Mouse (Mus musculus): ENCODE data around the gene Carmil1.
"Not testable (repeated sequence)": the region's sequence is repeated elsewhere in the genome, so short reads cannot be mapped to it uniquely, and the experiment has no call there.

Gene Carmil1

GRCm38 (mm10) chr13:24104611-24105339 lies 175.8 kb downstream of the Carmil1 start:
- DNase-seq (ENCODE audit: low read depth in 1 of 2, low spot score in 2 of 2) = not testable (repeated sequence)

DNA sequence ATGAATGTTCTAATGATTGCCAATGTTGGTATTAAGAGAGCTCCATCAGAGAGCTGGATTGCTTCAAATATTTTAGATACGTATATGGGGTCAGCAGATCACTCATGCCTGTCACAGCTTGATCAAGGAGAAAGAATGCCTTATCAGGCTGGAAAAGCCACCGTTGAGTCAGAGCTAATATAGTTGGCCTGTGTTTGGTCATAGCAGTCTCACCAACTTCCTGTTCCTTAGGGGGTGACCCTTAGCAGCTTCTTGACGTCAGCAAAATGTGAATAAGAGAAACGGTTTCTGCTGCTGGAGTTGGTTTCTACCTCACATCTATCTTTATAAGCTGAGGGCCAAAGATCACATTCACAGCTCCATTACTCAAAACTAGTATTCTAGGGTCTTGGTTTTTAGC lies 176.6 kb downstream of the Carmil1 start:
- peak in 1 of 2 experiments; percentile 9 for DNase-seq (ENCODE audit: low read depth in 1 of 2, low spot score in 2 of 2)

DNA sequence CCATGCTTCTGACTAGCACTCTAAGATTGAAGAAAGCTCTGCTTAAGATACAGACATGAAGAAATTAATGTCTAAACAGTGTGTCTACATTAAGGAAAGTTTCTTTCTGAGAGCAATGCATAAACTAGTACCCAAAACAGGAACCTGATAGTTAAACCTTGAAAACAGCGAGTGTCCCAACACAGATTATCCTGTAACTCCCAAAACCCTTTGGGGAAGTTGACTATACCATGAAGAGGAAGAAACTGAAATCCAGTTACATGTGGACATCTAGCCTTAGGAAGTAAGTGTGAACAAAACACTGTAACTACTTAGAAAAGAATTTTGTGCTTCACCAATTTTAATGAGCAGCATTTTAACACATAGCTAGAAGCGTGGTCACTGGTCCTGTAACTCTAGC lies 177.4 kb downstream of the Carmil1 start:
- no peak for DNase-seq (ENCODE audit: low read depth in 1 of 2, low spot score in 2 of 2)

GRCm38 (mm10) chr13:24102256-24102655 lies 178.3 kb downstream of the Carmil1 start:
- no peak for DNase-seq (ENCODE audit: low read depth in 1 of 2, low spot score in 2 of 2)

GRCm38 (mm10) chr13:24101157-24102130 lies 179.2 kb downstream of the Carmil1 start:
- DNase-seq (ENCODE audit: low read depth in 1 of 2, low spot score in 2 of 2) = no peak

- DNase-seq (ENCODE audit: low read depth in 1 of 2, low spot score in 2 of 2) = no peak
These were observed 180.0 kb downstream of the Carmil1 start for GRCm38 (mm10) chr13:24100516-24101094.

DNA sequence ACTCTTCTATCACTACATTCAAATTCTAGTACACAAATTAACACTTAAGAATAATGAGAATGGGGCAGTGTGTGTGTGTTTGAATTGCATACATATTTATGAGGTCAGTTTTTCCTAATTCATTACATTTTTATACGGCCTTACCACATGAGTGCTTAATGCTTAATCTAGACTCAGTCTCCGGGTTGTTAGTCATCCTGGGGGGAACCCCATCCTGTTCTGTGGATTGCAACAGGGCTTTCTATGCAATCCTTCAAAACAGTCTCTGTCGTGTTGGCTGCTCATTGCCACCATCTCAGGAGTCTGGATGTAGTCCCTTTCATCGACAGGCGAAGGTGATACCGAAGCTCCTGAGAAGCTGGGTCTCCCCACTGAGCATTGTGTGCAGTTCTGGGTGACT lies 184.0 kb downstream of the Carmil1 start:
- DNase-seq (ENCODE audit: low read depth in 1 of 2, low spot score in 2 of 2) = no peak

DNA sequence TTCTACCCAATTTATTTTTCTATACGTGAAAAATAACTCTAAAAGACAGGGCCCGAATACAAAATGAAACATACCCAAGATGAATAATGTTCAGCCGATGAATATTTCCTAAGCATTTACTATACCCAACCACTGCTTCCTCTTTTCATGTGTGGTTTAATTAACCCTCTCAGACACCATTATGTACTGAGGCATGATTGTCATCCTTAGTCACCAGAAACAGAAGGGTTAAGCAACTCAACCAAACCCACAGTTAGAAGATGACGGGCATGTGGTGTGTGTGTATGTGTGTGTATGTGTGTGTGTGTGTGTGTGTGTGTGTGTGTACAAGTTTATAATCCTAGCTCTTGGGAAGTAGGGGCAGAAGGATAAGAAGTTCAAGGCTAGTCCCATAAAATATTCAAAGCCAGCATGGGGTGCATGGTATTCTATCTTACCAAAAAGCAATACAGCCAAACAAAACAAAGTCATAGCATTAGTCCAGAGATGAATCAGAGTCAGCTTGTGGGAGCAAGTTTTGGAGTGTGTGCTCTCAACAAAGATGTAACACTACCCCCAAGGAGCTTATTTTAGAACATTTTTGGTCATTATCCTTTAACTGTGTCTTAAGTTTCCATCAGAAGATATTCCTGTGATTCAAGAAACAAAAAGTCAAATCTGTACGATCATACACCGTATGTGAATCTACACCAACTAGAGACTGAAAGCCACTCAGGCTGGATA lies 185.6 kb downstream of the Carmil1 start:
- DNase-seq (ENCODE audit: low read depth in 1 of 2, low spot score in 2 of 2) = no peak

- no peak for DNase-seq (ENCODE audit: low read depth in 1 of 2, low spot score in 2 of 2)
These were observed 187.5 kb downstream of the Carmil1 start for GRCm38 (mm10) chr13:24093108-24093507.

- DNase-seq (ENCODE audit: low read depth in 1 of 2, low spot score in 2 of 2) = no peak
These were observed 188.5 kb downstream of the Carmil1 start for GRCm38 (mm10) chr13:24092073-24092472.

DNA sequence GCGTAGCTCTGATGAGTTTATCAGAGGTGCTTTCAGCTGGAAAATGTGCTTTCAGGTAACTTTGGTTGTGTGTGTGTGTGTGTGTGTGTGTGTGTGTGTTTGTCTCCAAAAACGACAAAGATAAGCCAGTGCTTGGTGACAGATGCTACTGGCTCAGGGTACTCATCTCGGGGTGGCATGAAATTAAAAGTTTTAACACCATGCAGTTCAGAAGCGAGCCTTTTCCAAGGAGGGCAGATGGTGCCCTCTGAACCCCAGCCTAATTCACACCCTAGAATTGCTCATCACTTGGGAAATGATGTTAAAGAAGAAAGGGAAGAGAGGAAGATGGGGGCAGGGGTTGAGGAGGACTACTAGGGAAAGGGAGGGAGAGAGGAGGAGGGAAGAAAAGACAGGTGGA lies 198.4 kb downstream of the Carmil1 start:
- DNase-seq (ENCODE audit: low read depth in 1 of 2, low spot score in 2 of 2) = no peak

- no peak for DNase-seq (ENCODE audit: low read depth in 1 of 2, low spot score in 2 of 2)
These were observed 198.9 kb downstream of the Carmil1 start for GRCm38 (mm10) chr13:24081698-24082097.

DNA sequence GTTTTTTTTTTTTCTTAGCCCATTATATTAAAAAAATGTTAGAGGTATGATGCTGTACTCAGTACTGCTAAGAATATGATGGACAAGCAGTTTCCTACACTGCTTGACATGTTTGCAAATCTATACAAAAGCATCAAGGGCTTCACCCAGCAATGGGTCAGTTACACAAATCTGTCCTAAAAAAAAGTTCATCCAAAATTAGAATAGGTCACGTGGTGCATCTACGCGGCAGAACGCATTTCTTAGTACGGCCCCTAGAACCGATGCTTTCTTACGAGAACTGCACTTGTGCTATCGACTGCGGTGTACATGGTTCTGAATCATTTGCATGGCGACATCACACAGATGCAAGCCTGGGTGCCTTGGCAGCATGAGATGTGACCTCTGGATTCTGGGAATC lies 208.0 kb downstream of the Carmil1 start:
- DNase-seq (ENCODE audit: low read depth in 1 of 2, low spot score in 2 of 2) = no peak

GRCm38 (mm10) chr13:24067553-24067952 lies 213.0 kb downstream of the Carmil1 start:
- no peak for DNase-seq (ENCODE audit: low read depth in 1 of 2, low spot score in 2 of 2)

- no peak for DNase-seq (ENCODE audit: low read depth in 1 of 2, low spot score in 2 of 2)
These were observed 215.1 kb downstream of the Carmil1 start for GRCm38 (mm10) chr13:24065536-24065935.

DNA sequence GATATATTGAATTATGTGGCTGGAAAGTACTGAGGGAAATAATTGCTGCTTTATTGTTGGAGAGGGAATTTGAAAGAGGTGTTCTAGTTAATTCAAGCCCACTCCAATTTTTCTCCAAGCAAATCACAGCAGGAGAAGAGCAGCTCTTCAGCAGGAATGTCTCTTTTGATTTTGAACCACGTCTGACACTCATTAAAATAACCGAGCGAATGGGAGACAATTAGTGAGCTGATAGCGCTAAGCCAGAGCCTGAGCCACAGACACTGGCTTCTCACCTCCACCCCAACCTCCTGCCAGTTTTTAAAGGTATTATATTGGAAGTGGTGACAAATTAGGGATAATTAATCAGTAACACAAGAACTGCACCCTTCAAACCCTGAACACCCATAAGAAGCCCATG lies 217.8 kb downstream of the Carmil1 start:
- no peak for DNase-seq (ENCODE audit: low read depth in 1 of 2, low spot score in 2 of 2)

GRCm38 (mm10) chr13:24055072-24055869 lies 225.3 kb downstream of the Carmil1 start:
- DNase-seq (ENCODE audit: low read depth in 1 of 2, low spot score in 2 of 2) = no peak

DNA sequence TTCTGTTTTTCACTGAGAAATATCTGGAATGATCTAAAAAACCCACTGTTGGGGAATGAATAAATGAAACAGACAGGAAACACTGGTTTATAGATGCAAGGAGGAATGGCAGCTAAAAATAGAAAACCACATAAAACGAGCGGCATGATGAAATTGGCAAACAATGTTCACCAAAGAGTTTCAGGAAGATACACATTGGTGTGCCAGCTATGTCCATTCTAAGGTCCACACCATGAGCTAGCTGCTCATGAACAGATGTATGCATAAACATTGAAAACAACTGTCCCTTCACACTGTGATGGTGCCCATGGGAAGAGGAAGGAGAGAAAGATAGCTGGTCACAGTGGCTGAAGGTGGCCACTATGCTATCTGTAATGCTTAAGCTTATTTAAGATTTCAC lies 229.1 kb downstream of the Carmil1 start:
- DNase-seq (ENCODE audit: low read depth in 1 of 2, low spot score in 2 of 2) = no peak

GRCm38 (mm10) chr13:24050330-24050729 lies 230.3 kb downstream of the Carmil1 start:
- no peak for DNase-seq (ENCODE audit: low read depth in 1 of 2, low spot score in 2 of 2)

Data from monocyte, adult 2 months (primary cell).